Mouse (Mus musculus): Measurements from ENCODE around the gene Vmn2r5.
"Not testable (repeated sequence)": the region's sequence is repeated elsewhere in the genome, so short reads cannot be mapped to it uniquely, and the experiment has no call there.

Vmn2r5 gene

GRCm38 (mm10) chr3:64509742-64510141 lies at the start of gene Vmn2r5:
Vmn2r5 (minus strand) TSS chr3:64509842.
- not testable (repeated sequence) for DNase-seq (ENCODE audit: low spot score)

GRCm38 (mm10) chr3:64523585-64523984 lies 13.9 kb upstream of the Vmn2r5 start:
- DNase-seq (ENCODE audit: low spot score), result not testable (repeated sequence)

Data from urinary bladder, postnatal 10 days (tissue).